12 mouse cellular contexts compared by ENCODE assay signal in genomic region chr14:25604395-25605142, GRCm38 (mm10).
DNase-seq lines count a peak whose midpoint lies in the region; ATAC-seq and TF ChIP-seq lines count a peak whose summit lies in the region.
"Had no signal": no experiment of that assay in that cellular context is flagged by ENCODE, and none has a peak within 500 bp of the region (broad histone marks: within the 10 kb centered on the region; RNA-seq: fewer than 3 reads in every experiment).

No protein-coding gene starts in this region.

- H3K27ac ChIP-seq in hindbrain, embryonic 10.5 days, result peak overlapping the region; percentile 84
- H3K27ac ChIP-seq in hindbrain, postnatal 0 days, result no peak overlapping the region
- H3K27ac ChIP-seq in ES-E14 (ENCODE audit: insufficient read depth, low read depth, low read length, poor library complexity, severe bottlenecking), result peak overlapping the region; percentile 3; the same call in 1 of the 2 replicates
- H3K27ac ChIP-seq in embryonic facial prominence, embryonic 12.5 days, result 0 out of 2 replicates have a peak overlapping the region, but pooled peaks have one; percentile 27
- H3K27ac ChIP-seq: intestine, embryonic 15.5 days had no signal

- no peaks in the 10 kb centered on the region for H3K27me3 ChIP-seq in hindbrain, embryonic 10.5 days (ENCODE audit: insufficient read depth, poor library complexity, severe bottlenecking)
- no peaks in the 10 kb centered on the region for H3K27me3 ChIP-seq in hindbrain, postnatal 0 days (ENCODE audit: insufficient read depth, low read length)
- no peaks in the 10 kb centered on the region for H3K27me3 ChIP-seq in embryonic facial prominence, embryonic 12.5 days
- H3K27me3 ChIP-seq: intestine, embryonic 15.5 days had no signal

- peaks cover 93% of the 10 kb centered on the region for H3K4me1 ChIP-seq in hindbrain, embryonic 10.5 days (replicated peaks)
- peaks cover 30% of the 10 kb centered on the region for H3K4me1 ChIP-seq in hindbrain, postnatal 0 days (ENCODE audit: insufficient read depth, low read length)
- peaks cover 13 to 33% of the 10 kb centered on the region in 2 experiments for H3K4me1 ChIP-seq in ES-E14 (ENCODE audit: control insufficient read depth in 2 of 2, insufficient read depth in 2 of 2, low read length in 2 of 2, poor library complexity in 1 of 2)
- peaks cover 83% of the 10 kb centered on the region for H3K4me1 ChIP-seq in embryonic facial prominence, embryonic 12.5 days

- WGBS in hindbrain, embryonic 10.5 days, result 4% methylated on average over 18 of the region's 18 CpGs
- 9% methylated on average over 16 of the region's 18 CpGs for WGBS in hindbrain, postnatal 0 days
- 10% methylated on average over 14 of the region's 18 CpGs for WGBS in embryonic facial prominence, embryonic 12.5 days

- DNase-seq in hindbrain, embryonic 10.5 days (ENCODE audit: low spot score), result peak; percentile 56
- no peak for DNase-seq in hindbrain, postnatal 0 days (ENCODE audit: low spot score)
- peak; percentile 81 for DNase-seq in ES-E14 (ENCODE audit: low read depth, low spot score)
- peak; percentile 43 for DNase-seq in mesoderm, embryonic 11.5 days (ENCODE audit: low read depth, low spot score)
- DNase-seq in cerebellum, adult 9-10 months, result no peak
- DNase-seq in layer of hippocampus, postnatal 10 days (ENCODE audit: low spot score in 2 of 2), result no peak
- DNase-seq: adrenal gland, adult 2 months; cerebellum, adult 11-12 months; liver, postnatal 0 days had no signal

- TF ChIP-seq CTCF in hindbrain, postnatal 0 days (IDR thresholded peaks at IDR 0.05; ENCODE audit: low read depth), result no peak

- no peaks in the 10 kb centered on the region for H3K9me3 ChIP-seq in hindbrain, embryonic 10.5 days
- no peaks in the 10 kb centered on the region for H3K9me3 ChIP-seq in hindbrain, postnatal 0 days (ENCODE audit: low read length)
- no peaks in the 10 kb centered on the region for H3K9me3 ChIP-seq in ES-E14 (ENCODE audit: control insufficient read depth, insufficient read depth, low read depth, low read length)
- H3K9me3 ChIP-seq in embryonic facial prominence, embryonic 12.5 days, result no peaks in the 10 kb centered on the region
- H3K9me3 ChIP-seq: intestine, embryonic 15.5 days had no signal

- H3K9ac ChIP-seq in hindbrain, postnatal 0 days (replicated peaks; ENCODE audit: low read length), result no peak overlapping the region
- no peak overlapping the region for H3K9ac ChIP-seq in ES-E14 (ENCODE audit: insufficient read depth, low read depth, low read length, poor library complexity, severe bottlenecking)
- no peak overlapping the region for H3K9ac ChIP-seq in embryonic facial prominence, embryonic 12.5 days
- H3K9ac ChIP-seq: intestine, embryonic 15.5 days; liver, postnatal 0 days had no signal

- ATAC-seq in hindbrain, postnatal 0 days, result no peak
- no peak for ATAC-seq in embryonic facial prominence, embryonic 12.5 days (ENCODE audit: insufficient number of reproducible peaks, insufficient read depth, low FRiP score, low TSS enrichment)
- ATAC-seq: intestine, embryonic 15.5 days; liver, postnatal 0 days had no signal

- H3K36me3 ChIP-seq in hindbrain, embryonic 10.5 days, result peaks cover 23% of the 10 kb centered on the region
- H3K36me3 ChIP-seq in hindbrain, postnatal 0 days (ENCODE audit: insufficient read depth, low read length), result no peaks in the 10 kb centered on the region
- no peaks in the 10 kb centered on the region for H3K36me3 ChIP-seq in ES-E14 (ENCODE audit: control insufficient read depth, insufficient read depth, low read length, poor library complexity, severe bottlenecking)
- 0 out of 2 replicates have a peak, but pooled peaks cover 9% of the 10 kb centered on the region for H3K36me3 ChIP-seq in embryonic facial prominence, embryonic 12.5 days
- H3K36me3 ChIP-seq: G1E; intestine, embryonic 15.5 days had no signal

- in situ Hi-C loops in ES-E14 (cut with MboI; ENCODE audit: low sequenced_read_pairs in 2 of 2, unreplicated experiment in 2 of 2), result no loop called here

- no peak overlapping the region for H3K4me2 ChIP-seq in hindbrain, postnatal 0 days (ENCODE audit: low read depth, low read length)
- H3K4me2 ChIP-seq in embryonic facial prominence, embryonic 12.5 days (replicated peaks), result 0 out of 2 replicates have a peak overlapping the region, but pooled peaks have one; percentile 9
- H3K4me2 ChIP-seq: intestine, embryonic 15.5 days had no signal

- H3K4me3 ChIP-seq in hindbrain, embryonic 10.5 days, result peak overlapping the region; percentile 30; the same call in 1 of the 2 replicates
- H3K4me3 ChIP-seq in hindbrain, postnatal 0 days (ENCODE audit: low read length), result no peak overlapping the region
- H3K4me3 ChIP-seq in ES-E14 (ENCODE audit: insufficient read depth in 1 of 2, low read depth in 1 of 2, low read length in 2 of 2, poor library complexity in 1 of 2, severe bottlenecking in 1 of 2), result 0 out of 4 replicates have a peak overlapping the region, but pooled peaks of 1 of the 2 experiments have one; percentile 3
- no peak overlapping the region for H3K4me3 ChIP-seq in embryonic facial prominence, embryonic 12.5 days
- H3K4me3 ChIP-seq: intestine, embryonic 15.5 days had no signal

TF ChIP-seq in ES-E14, 5 proteins besides CTCF, POLR2A, EP300 and RAD21:
- TF ChIP-seq MAFK (IDR thresholded peaks at IDR 0.05; ENCODE audit: insufficient read depth, low read depth, low read length) (peak; percentile 59), ZC3H11A (IDR thresholded peaks at IDR 0.05; ENCODE audit: borderline replicate concordance, low read depth, low read length) (no peak), CHD2 (IDR thresholded peaks at IDR 0.05; ENCODE audit: low read depth, low read length) (peak; percentile 61; the same call in 1 of the 2 replicates)
TF ChIP-seq in ES-E14: peak in this region for 2.

Comparison
In these comparisons a context has a peak if more than half of its experiments do, and no peak if none do; other contexts are left out.
1. DNase-seq: peak in hindbrain, embryonic 10.5 days (single experiment), ES-E14 (single experiment) and mesoderm, embryonic 11.5 days (single experiment); none in hindbrain, postnatal 0 days (single experiment), cerebellum, adult 9-10 months (single experiment) and layer of hippocampus, postnatal 10 days (0 of 2).